Mouse (Mus musculus): ENCODE measurements around the gene Vcp.
"Not testable (repeated sequence)": the region's sequence is repeated elsewhere in the genome, so short reads cannot be mapped to it uniquely, and the experiment has no call there.

Vcp gene

GRCm38 (mm10) chr4:43029121-43029520 lies 28.8 kb upstream of the Vcp start:
- no peak for DNase-seq

- peak; percentile 92 for DNase-seq
These were observed 25.0 kb upstream of the Vcp start, which contains the start of gene Pigo for GRCm38 (mm10) chr4:43025084-43025960. Gene Pigo, minus strand, starts transcription at chr4:43025819.

GRCm38 (mm10) chr4:43024673-43025072 lies 24.4 kb upstream of the Vcp start:
- DNase-seq, result no peak

- DNase-seq, result no peak
These were observed 21.0 kb upstream of the Vcp start for GRCm38 (mm10) chr4:43021341-43021740.

- DNase-seq, result no peak
These were observed 20.6 kb upstream of the Vcp start for GRCm38 (mm10) chr4:43020876-43021275.

- no peak for DNase-seq
These were observed 19.5 kb upstream of the Vcp start for GRCm38 (mm10) chr4:43019641-43020465.

- DNase-seq, result no peak
These were observed 18.9 kb upstream of the Vcp start for GRCm38 (mm10) chr4:43019176-43019575.

- no peak for DNase-seq
These were observed 17.8 kb upstream of the Vcp start for GRCm38 (mm10) chr4:43018156-43018555.

GRCm38 (mm10) chr4:43012091-43012490 lies 11.8 kb upstream of the Vcp start:
- DNase-seq, result no peak

GRCm38 (mm10) chr4:43010161-43011038 lies 10.1 kb upstream of the Vcp start, which contains the start of gene Fancg:
Gene Fancg, minus strand, starts transcription at chr4:43010506.
- DNase-seq, result peak; percentile 87

- peak; percentile 41 for DNase-seq
These were observed 5.5 kb upstream of the Vcp start for GRCm38 (mm10) chr4:43005765-43006164.

- DNase-seq, result no peak
These were observed 4.6 kb upstream of the Vcp start for GRCm38 (mm10) chr4:43004951-43005350.

GRCm38 (mm10) chr4:43002756-43003439 lies 2.6 kb upstream of the Vcp start:
- DNase-seq, result no peak

- no peak for DNase-seq
These were observed 965 bp upstream of the Vcp start for GRCm38 (mm10) chr4:43001272-43001671.

- DNase-seq, result peak; percentile 75
These were observed 711 bp downstream of the Vcp start for GRCm38 (mm10) chr4:42999451-43000140.

- DNase-seq, result no peak
These were observed 2.3 kb downstream of the Vcp start for GRCm38 (mm10) chr4:42998022-42998421.

GRCm38 (mm10) chr4:42988296-42988695 lies 12.0 kb downstream of the Vcp start:
- no peak for DNase-seq

GRCm38 (mm10) chr4:42980467-42980866 lies 19.8 kb downstream of the Vcp start:
- not testable (repeated sequence) for DNase-seq

- DNase-seq, result no peak
These were observed 22.2 kb downstream of the Vcp start for GRCm38 (mm10) chr4:42978062-42978461.

- no peak for DNase-seq
These were observed 26.4 kb downstream of the Vcp start for GRCm38 (mm10) chr4:42973868-42974267.

- DNase-seq, result no peak
These were observed 27.4 kb downstream of the Vcp start for GRCm38 (mm10) chr4:42972952-42973351.
